Mouse (Mus musculus) lung, adult 2 months (tissue): ENCODE data around the gene Lamb2. TPM values are rescaled to one million over a fixed set of nuclear protein-coding genes. Genes with fewer than 3 reads are reported as not detected.

Experiments used
- DNase-seq: peaks from one replicate; pipeline ENCODE4 v3.0.0; 2022
- H3K4me1 ChIP-seq: fragments of 200-500 bp; 2 replicates; pipeline ENCODE4 v1.6.1; 2011; ENCODE audit warnings: low read length; ENCODE audit not compliant: control insufficient read depth, insufficient read depth
- H3K4me3 ChIP-seq: fragments of 200-500 bp; replicated peaks from 2 replicates; pipeline ENCODE3; 2011; ENCODE audit warnings: low read depth, mild to moderate bottlenecking, control low read depth, low read length; ENCODE audit errors: extremely low read depth
- CTCF ChIP-seq: fragments of 200-500 bp; IDR thresholded peaks from 2 replicates; pipeline ENCODE4 v1.5.1; 2011; ENCODE audit warnings: mild to moderate bottlenecking, low read length, control low read depth; ENCODE audit not compliant: insufficient read depth
- POLR2A ChIP-seq: fragments of 200-500 bp; IDR thresholded peaks from 2 replicates; pipeline ENCODE4 v1.6.1; 2011; ENCODE audit warnings: low read depth, mild to moderate bottlenecking, control low read depth, low read length, borderline replicate concordance; ENCODE audit errors: extremely low read depth
- WGBS: fragments of 180-500 bp; shearing (Covaris S2); methylation state at CpG from one replicate; pipeline ENCODE4 v1.1.7; 2018; 5-methylcytosine and 5-hydroxymethylcytosine counted together
- polyA plus RNA-seq: library from polyadenylated mRNA; depleted of rRNA; stranded (reverse); fragments of >200 nt; gene quantifications from 2 replicates; pipeline ENCODE4 v1.2.3, GENCODE M21; 2012

The Lamb2 gene
- polyA plus RNA-seq, 1 experiment = 231 TPM

DNA sequence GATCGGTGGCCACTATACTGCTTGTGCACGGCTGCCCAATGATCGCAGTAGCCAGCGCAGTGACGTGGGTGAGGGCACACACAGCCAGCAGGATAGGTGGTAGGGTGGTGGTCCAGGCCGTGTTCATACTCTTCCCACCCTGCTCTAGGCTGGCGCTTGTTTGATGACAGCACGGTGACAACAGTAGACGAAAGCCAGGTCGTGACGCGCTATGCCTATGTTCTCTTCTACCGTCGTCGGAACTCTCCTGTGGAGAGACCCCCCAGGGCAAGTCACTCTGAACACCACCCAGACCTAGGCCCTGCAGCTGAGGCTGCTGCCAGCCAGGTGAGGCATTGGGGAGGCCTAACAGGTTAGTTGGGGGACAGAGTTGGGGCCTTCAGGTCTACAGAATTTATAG is 20.4 kb downstream of the Lamb2 start:
- H3K4me3 ChIP-seq = no peak overlapping the region
- H3K4me1 ChIP-seq = no peaks in the 10 kb centered on the region
- DNase-seq = no peak
- TF ChIP-seq CTCF = no peak
- TF ChIP-seq POLR2A = no peak
- WGBS = 92% methylated on average over 15 of the region's 15 CpGs

DNA sequence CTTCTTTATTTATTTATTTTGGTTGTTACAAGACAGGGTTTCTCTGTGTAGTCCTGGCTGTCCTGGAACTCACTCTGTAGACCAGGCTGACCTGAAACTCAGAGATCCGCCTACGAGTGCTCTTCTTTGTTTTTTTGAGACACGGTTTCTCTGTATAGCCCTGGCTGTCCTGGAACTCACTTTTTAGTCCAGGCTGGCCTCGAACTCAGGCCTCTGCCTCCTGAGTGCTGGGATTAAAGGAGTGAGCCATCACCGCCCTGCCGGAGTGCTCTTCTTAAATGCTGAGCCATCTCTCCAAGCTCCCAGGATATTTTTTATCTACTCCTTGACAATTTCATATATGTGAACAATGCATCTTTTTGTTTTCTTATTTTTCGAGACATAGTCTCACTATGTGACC is 27.4 kb downstream of the Lamb2 start:
- TF ChIP-seq CTCF = no peak
- TF ChIP-seq POLR2A = no peak
- no peak for DNase-seq
- H3K4me1 ChIP-seq = peaks cover 5% of the 10 kb centered on the region; the same call in 1 of the 2 replicates
- 88% methylated on average over 7 of the region's 7 CpGs for WGBS
- peak overlapping the region; percentile 3 for H3K4me3 ChIP-seq

DNA sequence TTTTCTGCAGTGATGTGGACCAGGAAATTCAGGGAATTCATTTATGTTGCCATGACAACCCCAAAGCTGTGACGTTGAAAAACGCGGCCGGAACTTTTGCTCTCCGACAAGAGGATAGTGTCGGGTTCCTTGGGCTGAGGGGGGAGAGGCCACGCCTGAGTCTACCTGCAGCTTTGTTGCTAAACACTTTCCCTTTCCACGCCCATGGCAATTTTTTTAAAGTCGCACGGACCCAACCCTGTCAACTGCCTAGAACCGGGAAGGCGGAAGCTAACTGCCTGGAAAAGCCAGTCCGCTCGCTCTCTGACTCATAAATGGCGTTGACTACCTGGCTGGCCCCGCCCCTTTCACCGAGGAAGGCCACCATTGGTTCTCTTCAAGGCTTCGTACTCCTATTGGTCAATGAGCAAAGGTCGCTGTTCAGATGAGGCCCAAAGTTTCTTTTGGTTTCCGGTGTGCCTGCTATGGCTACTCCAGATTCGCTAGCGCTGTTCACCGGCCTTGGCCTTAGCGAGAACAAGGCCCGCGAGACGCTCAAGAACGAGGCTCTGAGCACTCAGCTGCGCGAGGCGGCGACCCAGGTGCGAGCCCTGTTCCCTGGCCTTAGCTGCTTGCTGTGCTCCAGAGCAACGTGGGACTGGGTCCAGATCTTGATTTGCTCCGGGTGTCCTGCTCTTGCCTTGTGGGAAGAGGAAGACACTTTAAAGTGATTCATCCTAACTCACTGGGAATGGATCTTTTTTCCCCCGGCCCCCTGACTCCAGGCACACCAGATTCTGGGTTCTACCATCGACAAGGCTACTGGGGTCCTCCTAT is 28.3 kb downstream of the Lamb2 start, which contains the start of gene Qars:
Gene Qars (plus strand): TSS at position 88 of the 816 bp plus-strand sequence.
- WGBS = 1% methylated on average over 37 of the region's 37 CpGs
- DNase-seq = peak; percentile 91
- peak; percentile 76; the same call in 1 of the 2 replicates for TF ChIP-seq POLR2A
- TF ChIP-seq CTCF = no peak

DNA sequence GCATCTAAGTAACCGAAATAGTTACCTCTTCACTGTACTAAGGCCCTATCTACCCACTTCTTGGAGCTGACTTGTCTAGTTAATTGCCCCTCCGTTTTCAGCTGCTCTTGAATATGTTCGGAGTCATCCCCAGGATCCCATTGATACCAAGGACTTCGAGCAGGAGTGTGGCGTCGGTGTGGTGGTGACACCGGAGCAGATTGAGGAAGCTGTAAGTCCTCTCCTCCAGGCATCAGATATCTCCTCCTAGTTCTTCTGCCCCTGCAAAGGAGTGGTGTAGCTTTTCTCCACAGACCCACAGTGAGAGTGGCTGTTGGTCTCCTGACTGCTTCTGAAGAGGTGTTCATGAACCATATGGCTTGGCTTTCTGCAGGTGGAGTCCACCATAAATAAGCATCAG is 29.2 kb downstream of the Lamb2 start:
- no peak for DNase-seq
- TF ChIP-seq CTCF = no peak
- no peak for TF ChIP-seq POLR2A
- H3K4me1 ChIP-seq = peaks cover 5% of the 10 kb centered on the region; the same call in 1 of the 2 replicates
- WGBS = 88% methylated on average over 7 of the region's 7 CpGs
- no peak overlapping the region for H3K4me3 ChIP-seq

More for the DNA sequence above, 28.3 kb downstream of the Lamb2 start, which contains the start of gene Qars:
- peak within 1 kb of the TSS; percentile 71 for H3K4me3 ChIP-seq
- H3K4me1 ChIP-seq = peaks cover 5% of the 10 kb centered on the region; the same call in 1 of the 2 replicates

DNA sequence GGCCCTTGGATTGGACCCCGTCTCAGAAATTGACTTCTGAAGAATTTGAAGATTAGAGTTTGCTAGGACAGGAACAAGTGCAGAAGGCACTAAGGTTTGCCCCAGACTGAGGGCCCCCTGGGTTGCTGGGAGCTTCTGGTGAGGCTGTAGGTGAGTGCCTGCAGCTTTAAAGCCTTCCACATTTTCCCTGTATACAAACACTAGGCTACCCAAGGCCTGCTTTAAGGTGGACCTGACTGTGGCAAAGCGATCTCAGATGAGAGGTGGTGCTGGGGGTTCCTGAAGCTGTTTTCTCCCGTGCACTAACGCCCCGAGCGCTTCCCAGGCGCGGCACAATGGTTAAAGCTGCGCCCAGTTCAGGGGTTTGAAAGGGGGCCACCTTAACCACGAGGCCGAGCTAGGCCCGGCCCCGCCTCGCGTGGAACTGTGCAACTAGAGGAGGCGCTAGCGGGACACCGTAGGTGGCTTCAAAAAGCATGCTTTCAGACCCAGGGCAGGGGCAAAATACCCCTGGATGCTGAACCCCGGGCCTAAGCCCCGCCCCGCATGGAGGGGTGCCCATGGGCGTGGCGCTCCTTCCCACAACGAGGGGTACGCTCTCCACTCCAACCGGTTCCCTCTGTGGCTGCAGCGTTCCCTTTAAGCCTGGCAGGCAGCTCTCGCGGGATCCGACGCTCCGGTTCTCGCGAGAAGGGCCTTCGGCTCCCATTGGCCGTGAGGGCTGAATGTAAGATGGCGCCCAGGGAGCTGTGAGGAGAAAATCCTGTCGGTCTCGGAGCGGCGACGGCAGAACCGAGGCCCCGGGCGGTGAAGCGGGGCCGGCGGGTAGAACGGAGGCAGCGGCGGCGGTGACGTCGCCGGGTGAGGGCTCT is 37.1 kb downstream of the Lamb2 start, which contains the start of gene Qrich1:
Gene Qrich1 (plus strand): TSS at position 427 of the 872 bp plus-strand sequence.
- Histone ChIP-seq H3K4me1 (peaks cover 3% of the 10 kb centered on the region; the same call in 1 of the 2 replicates), H3K4me3 (peak within 1 kb of the TSS; percentile 76)
- TF ChIP-seq CTCF = no peak
- TF ChIP-seq POLR2A = peak; percentile 84
- DNase-seq = peak; percentile 96
- 1% methylated on average over 55 of the region's 55 CpGs for WGBS

DNA sequence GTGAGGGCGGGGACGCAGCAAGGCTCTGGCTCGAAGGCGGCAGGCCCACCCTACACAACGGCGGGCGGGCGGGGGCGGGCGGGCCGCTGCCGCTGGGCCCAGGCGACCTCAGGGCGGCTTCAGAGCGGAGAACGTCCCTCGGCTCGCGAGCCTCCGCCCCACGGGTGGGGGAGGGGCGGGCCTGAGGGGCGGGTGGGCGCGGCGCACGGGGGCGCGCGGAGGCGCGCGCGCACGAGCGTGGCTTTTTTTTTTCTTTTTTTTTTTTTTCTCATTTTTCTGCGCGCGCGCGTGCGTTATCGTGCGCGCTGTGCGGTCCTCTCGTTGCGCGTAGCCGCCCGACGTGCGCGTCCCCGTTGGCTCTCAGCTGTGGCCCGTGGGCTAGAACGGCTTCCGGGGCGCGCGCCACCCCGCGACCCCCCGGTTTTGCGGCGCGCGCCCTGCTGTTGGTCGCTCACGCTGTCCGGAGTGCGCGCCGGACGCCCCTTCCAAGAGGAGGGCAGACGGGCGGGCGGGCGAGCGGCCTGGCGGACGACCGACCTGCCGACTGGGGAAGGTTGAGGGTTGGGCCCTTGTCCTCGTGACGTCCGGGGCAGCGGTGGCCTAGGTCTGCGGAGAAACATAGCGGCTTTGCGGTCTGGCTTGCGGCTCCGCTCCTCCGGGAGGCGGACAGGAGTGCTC is 37.9 kb downstream of the Lamb2 start:
- TF ChIP-seq POLR2A (no peak), CTCF (no peak)
- WGBS = under 1% methylated on average over 64 of the region's 95 CpGs
- Histone ChIP-seq H3K4me1 (peaks cover 5% of the 10 kb centered on the region; the same call in 1 of the 2 replicates), H3K4me3 (peak overlapping the region; percentile 76)
- peak; percentile 79 for DNase-seq

DNA sequence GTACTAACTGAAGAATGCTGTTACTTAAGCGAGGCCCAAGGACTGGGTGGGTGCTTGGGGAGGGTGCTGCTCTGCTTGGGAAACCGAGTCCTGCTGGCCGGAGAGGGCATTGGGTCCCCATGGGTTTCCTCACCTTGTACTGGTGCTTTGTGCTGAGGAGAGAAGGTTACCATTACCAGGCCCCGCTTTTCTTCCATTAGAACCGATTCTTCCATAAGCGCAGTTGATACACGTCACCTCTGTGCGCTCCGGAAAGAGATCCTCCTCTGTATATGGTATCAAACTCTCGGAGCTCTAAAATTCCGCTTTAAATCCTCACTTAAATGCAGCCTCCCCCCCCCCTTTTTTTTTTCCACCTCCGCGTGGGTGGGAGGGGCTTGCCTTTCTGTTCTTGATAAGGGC is 38.4 kb downstream of the Lamb2 start:
- Histone ChIP-seq H3K4me3 (peak overlapping the region; percentile 76), H3K4me1 (peaks cover 5% of the 10 kb centered on the region; the same call in 1 of the 2 replicates)
- TF ChIP-seq CTCF = no peak
- no peak for TF ChIP-seq POLR2A
- DNase-seq = no peak
- WGBS = 1% methylated on average over 13 of the region's 13 CpGs

DNA sequence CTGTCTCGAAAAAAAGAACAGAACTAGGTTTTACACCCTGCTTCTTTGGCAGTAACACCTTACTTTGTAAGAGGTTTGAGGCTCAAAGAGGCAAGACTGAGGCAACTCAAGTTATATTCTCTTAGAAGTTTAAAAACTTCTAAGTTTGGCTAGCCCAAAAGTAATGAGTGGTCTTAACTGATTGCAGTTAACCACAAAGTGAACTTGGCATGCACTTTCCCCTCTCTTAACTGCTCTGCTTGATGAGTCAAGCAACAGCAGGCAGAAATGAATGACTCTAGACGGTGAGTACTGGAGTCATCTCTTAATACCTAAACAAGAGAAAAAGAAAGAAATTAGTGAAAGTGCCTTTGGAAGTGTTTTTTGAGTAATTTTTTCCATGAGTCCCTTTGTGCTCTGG is 42.1 kb downstream of the Lamb2 start:
- peaks cover 8% of the 10 kb centered on the region for H3K4me1 ChIP-seq
- TF ChIP-seq POLR2A (no peak), CTCF (no peak)
- WGBS = 48% methylated on average over 2 of the region's 2 CpGs
- H3K4me3 ChIP-seq = no peak overlapping the region
- DNase-seq = no peak

DNA sequence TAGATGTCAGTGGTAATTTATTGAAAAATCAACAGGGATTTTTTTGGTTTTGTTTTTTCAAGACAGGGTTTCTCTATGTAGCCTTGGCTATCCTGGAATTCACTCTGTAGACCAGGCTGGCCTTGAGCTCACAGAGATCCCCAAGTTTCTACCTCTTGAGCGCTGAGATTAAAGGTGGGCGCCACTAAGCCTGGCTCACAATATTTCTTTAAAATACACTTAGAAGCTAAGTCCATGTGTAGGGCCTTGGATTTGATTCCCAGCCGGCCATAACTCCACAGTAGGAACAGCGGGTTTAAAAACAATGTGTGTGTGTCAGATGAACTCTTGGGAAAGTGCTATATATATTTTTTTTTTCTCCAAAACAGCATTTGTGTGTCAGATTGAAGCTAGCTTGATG is 43.8 kb downstream of the Lamb2 start:
- WGBS = 95% methylated on average over 4 of the region's 4 CpGs
- no peak for DNase-seq
- H3K4me3 ChIP-seq = no peak overlapping the region
- H3K4me1 ChIP-seq = peaks cover 8% of the 10 kb centered on the region
- TF ChIP-seq CTCF (no peak), POLR2A (no peak)
